In genomic region chr11:26075536-26075935, GRCm38 (mm10) we compare ENCODE assay signal across 19 mouse cellular contexts.
"Had no signal": no experiment of that assay in that cellular context is flagged by ENCODE, and none has a peak within 500 bp of the region (broad histone marks: within the 10 kb centered on the region; RNA-seq: fewer than 3 reads in every experiment).

No protein-coding gene starts in this region.

- DNase-seq: lung, adult 18-20 months; lung, embryonic 14.5 days; lung, postnatal 10 days; lung, postnatal 4 days; midbrain, embryonic 14.5 days; retina, postnatal 1 day; right cerebral cortex, adult 18-20 months; right cerebral cortex, postnatal 25 days; right cerebral cortex, postnatal 4 days; spleen, adult 18-20 months; thymus, adult 18-20 months; thymus, postnatal 14 days; thymus, postnatal 36 days had no signal

- H3K4me2 ChIP-seq: lung, embryonic 14.5 days; midbrain, embryonic 12.5 days; neural tube, embryonic 13.5 days; neural tube, embryonic 15.5 days had no signal

- ATAC-seq: midbrain, embryonic 16.5 days had no signal

- H3K9me3 ChIP-seq: midbrain, embryonic 10.5 days; midbrain, embryonic 12.5 days; neural tube, embryonic 13.5 days; neural tube, embryonic 15.5 days had no signal

- H3K36me3 ChIP-seq: midbrain, embryonic 10.5 days; midbrain, embryonic 12.5 days; neural tube, embryonic 13.5 days; neural tube, embryonic 15.5 days had no signal

- H3K4me3 ChIP-seq: midbrain, embryonic 10.5 days; midbrain, embryonic 12.5 days; myocyte; neural tube, embryonic 13.5 days; neural tube, embryonic 15.5 days had no signal

- H3K27ac ChIP-seq: midbrain, embryonic 10.5 days; midbrain, embryonic 12.5 days; neural tube, embryonic 13.5 days; neural tube, embryonic 15.5 days had no signal

- H3K27me3 ChIP-seq: midbrain, embryonic 12.5 days; neural tube, embryonic 13.5 days; neural tube, embryonic 15.5 days had no signal

- H3K4me1 ChIP-seq: neural tube, embryonic 15.5 days had no signal

- H3K9ac ChIP-seq: lung, embryonic 14.5 days; midbrain, embryonic 12.5 days; neural tube, embryonic 13.5 days; neural tube, embryonic 15.5 days had no signal
